Mouse (Mus musculus): ENCODE measurements around the gene Gba.

Gba gene

DNA sequence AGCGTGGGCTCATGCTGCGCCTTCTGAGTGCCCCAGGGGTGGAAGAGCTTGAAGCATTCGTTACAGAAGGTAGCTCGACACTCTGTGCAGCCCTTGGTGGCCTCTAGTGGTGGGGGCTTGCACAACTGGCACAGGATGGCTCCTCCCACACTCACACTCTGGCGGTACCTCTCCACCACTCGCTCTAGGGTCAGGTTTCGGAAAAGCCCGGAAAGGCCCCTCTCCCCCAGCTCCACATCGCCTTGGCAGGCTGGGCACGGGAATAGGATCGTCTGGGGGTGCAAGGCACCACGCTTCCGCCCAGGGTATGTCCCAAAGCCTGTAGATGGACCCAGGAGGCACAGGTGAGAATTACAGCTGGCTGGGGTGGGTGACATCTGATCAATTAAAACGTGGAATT, 40.9 kb downstream of the Gba start:
- 20% methylated on average over 14 of the region's 14 CpGs for WGBS

DNA sequence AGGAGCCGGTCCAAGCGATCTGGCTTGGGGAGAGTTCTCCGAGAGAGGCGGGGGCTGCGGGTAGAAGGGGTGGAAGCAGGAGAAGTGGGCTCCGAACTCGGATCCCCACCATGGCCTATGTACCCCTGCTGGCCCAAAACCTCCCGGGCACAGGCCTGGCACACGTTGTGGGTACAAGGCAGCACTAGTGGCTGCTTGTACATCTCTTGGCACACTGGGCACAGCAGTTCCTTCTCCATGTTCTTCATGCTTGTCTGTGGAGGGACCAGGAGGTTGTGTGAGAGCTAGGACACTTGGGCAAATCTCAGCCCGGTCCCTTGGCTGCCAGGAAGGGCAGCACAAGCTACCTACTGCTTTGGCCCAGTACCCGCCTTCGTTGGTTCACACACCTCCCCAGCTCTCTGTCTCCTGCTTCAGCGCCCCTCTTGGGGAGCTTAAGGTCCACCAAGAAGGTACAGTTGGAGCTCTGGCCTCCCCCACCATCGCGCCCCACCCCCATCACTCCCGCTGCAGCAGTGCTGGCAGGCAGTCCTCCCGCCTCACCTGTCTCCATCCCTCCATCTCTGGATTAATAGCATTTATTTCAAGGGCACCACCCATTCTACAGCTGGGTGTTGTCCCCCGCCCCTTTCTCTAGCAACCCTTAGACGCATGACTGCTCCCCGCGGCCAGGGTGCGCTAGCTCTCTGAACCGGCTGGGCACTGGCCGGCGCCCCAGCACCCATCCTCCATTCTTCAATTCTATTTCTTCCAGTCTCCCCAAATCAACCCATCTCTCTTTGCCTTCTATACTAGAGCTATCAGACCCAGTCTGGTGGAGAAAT, 41.6 kb downstream of the Gba start:
- 14% methylated on average over 25 of the region's 25 CpGs for WGBS

DNA sequence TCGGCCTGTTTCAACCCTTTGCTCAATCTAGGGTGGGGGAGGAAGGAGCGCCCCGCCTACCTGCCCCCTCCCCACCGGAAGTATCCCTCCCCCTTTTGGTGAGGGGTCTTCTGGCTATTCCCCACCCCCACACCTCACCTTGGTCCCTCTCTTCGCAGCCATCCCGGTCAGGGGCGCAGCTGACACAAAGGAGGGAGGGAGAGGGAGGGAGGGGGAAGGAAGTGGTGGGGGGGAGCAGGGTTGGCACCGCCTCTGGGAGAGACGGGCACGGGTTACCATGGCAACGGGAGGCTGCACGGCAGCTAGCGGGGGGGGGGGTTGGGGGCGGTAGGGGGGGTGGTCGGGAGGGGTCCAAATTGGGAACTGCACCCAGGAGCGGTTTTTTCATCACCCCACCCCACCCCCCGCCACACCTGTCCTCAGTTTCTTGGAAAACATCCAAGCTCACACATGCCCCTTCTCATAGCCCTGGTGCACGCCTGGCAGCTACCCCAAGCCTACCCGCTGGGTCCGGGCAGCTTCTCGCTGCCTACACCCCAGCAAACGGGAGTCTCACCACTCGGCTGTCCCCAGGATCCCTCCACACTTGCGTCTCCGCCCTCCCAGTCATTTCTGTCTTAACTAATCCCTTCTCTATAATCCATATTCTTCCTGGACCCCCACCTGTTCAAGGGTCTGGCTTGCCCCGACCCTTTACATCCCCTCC, 42.4 kb downstream of the Gba start:
- under 1% methylated on average over 24 of the region's 26 CpGs for WGBS

DNA sequence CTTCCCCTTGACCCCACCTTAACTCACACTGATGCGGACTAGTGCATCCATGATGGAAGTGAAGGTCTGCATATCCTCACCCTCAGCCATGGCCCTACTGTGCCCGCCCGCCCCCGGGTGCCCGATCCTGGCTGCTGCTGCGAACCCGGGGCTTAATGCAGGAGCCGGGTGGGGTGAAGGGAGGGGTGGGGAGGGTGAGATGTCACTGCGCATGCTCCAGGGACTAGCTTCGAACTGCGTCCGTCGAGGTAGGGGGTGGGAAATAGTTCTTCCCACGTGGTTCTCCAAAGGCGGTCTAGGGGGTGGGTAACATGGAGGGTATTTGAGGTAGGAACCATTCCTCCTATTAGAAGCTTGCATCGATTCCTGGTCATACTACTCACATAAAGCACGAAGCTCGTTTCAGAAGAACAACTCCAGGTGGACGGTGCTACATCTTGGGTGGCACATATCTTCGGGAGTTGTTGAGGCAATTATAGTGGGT, 43.0 kb downstream of the Gba start, which contains the start of gene Krtcap2:
TSS of gene Krtcap2 (plus strand) at position 279 of the 484 bp plus-strand sequence.
- 3% methylated on average over 20 of the region's 20 CpGs for WGBS

DNA sequence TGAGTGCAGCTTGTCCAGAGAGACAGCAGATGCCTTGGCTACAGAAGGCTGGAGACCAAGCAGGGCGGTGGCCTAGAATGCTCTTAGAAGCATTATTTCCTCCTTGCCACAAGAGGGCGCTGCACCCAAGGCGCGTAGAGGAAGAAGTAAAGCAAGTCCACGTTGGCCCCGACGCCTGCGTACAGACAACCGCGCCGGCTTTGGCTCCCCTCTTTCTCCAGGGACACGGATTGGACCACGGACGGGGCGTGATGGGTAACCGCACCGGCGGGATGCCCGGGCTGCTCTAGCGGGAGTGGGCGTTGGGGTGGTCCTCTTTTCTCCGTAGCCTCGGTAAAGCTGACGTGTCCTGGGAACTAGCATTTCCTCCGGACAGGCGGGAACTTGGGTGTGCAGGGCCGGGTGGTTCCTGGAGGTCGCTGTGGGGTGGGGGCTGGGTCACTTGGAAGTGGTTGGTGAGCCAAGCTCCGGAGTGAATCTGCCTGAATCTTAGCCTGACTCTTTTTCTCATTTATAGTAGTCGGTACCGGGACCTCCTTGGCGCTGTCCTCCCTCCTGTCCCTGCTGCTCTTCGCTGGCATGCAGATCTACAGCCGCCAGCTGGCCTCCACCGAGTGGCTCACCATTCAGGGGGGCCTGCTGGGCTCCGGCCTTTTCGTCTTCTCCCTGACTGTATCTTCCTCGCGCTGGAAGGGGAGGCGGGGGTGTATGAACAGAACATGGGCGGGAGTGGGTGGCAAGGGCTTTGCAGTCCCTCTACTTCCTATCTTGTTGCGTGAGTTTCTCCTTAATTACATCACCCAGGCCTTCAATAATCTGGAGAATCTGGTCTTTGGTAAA, 43.8 kb downstream of the Gba start, which contains the start of gene Trim46:
TSS of gene Trim46 (minus strand) at position 49 of the 840 bp plus-strand sequence.
- under 1% methylated on average over 42 of the region's 42 CpGs for WGBS

DNA sequence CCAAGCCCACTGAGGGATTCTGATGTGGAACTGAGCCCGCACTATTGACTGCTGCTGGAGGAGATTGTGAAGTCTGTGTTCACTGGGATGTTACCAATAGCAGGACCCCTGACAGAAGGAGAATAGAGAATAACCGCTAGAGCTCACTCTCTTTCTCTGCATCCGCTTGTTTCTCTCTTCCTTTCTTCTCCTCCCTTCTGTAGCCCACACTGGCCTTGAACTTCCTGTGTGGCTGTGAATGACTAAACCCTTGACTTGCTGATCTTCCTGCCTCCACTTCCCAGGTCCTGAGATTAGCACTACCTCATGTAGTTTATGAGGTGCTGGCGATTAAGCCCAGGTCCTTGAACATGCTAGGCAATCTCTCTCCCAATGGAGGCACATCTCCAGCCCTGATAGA, 44.7 kb downstream of the Gba start:
- 91% methylated on average over 4 of the region's 4 CpGs for WGBS

DNA sequence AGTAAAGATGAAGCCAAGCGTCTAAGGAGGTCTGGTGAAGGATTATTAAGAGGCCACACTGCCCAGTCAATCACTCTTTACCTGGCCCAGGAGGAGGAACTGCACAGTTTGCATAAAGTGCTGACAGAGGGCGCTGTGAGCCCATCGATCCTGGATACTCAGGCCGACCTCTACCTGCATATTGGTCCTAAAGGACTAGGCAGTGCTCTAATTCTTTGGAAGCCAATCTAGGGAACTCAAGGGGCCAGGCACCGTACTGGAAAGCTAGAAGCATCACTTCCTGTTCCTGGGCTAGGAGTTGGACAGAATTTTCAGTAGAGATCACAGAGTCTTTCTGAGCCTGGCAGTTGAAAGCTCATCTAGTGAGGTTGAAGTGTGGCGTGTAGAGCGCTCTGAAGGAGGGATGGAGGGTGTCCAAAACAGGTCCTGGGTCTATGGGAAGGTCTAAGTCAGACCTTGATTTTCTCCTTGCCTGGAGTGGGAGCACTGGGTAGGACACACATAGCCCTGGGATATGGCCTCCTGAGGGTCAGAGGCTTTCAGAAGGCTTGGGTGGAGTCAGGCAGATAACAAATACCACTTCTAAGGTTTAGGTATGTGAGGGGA, 47.8 kb downstream of the Gba start:
- WGBS, result 21% methylated on average over 7 of the region's 7 CpGs

DNA sequence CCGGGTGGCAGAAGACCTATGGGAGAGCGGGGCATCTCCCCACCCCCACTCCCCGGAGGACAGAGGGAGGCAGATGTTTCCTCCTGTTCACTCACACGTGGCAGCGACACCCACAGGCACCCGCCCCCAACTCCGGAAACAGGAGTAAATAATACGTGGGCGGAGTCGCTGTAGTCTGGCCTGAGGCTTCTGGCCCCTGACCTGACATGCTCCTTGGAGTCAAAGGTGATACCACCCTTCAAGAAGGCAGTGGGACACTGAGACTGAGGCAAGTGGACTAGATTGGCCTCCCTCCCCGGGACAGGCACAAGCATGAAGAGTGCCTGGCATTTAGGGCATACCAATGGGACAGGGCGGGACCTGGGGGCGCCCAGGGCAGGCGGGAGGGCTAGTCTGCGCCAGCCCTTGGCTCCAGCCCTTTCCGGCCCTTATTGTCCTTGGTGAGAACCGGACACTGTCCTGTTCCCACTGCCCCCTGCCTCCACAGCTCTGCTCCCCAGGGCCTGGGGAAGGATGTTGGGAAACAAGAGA, 48.7 kb downstream of the Gba start:
- WGBS, result 11% methylated on average over 17 of the region's 17 CpGs

DNA sequence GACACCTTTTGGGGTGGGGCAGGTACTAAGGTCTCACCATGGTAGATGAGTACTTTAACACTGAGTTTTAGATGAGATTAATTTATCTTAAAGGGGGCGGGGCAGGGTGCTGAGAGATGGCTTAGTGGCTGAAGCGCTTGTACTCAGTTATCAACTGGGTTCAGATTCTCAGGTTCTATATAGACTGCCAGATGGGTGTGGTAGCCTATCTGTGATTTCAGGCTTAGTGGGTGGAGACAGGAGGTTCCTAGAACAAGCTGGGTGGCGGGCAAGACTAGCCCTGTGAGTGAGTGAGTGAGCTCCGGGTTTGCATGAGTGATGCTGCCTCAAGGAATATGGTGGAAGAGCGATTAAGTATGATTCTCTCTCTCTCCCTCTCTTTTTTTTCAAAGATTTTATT, 52.3 kb downstream of the Gba start:
- 92% methylated on average over 5 of the region's 5 CpGs for WGBS

DNA sequence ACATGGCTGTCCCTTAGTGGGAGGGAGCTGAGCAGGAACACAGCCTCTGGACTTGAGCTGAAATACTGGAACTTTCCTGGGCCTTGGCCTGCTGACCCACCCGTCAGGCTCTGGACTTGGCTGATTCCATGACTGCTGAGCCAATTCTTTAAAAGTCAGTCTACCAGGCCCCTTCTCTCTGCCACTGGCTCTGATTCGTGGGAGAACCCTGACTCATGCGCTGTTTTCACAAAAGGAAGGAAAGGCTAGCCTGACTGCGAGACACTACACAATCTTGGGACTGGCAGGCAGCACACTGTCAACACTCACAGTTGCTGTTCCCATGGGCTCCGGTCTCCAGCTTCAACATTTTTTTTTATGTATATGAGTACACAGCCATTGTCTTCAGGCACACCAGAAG, 53.4 kb downstream of the Gba start:
- WGBS, result 60% methylated on average over 5 of the region's 5 CpGs

Measured in cerebral cortex, adult 2 months (tissue).